Mouse (Mus musculus) G1E-ER4 (cell line): Measurements from ENCODE around the gene 4930507D05Rik. TPM values are rescaled to one million over a fixed set of nuclear protein-coding genes. Genes with fewer than 3 reads are reported as not detected.

Source experiments
- GATA1 ChIP-seq: IDR thresholded peaks from one replicate; pipeline ENCODE4 v1.8.0; 2012; ENCODE audit warnings: low read length, inconsistent platforms
- polyA plus RNA-seq: library from polyadenylated mRNA; stranded (reverse); fragments of >175 nt; gene quantifications from 2 replicates; pipeline ENCODE4 v1.2.3, GENCODE M21; 2012

4930507D05Rik gene
- polyA plus RNA-seq: 0.05 and 0.12 TPM in 2 replicates

DNA sequence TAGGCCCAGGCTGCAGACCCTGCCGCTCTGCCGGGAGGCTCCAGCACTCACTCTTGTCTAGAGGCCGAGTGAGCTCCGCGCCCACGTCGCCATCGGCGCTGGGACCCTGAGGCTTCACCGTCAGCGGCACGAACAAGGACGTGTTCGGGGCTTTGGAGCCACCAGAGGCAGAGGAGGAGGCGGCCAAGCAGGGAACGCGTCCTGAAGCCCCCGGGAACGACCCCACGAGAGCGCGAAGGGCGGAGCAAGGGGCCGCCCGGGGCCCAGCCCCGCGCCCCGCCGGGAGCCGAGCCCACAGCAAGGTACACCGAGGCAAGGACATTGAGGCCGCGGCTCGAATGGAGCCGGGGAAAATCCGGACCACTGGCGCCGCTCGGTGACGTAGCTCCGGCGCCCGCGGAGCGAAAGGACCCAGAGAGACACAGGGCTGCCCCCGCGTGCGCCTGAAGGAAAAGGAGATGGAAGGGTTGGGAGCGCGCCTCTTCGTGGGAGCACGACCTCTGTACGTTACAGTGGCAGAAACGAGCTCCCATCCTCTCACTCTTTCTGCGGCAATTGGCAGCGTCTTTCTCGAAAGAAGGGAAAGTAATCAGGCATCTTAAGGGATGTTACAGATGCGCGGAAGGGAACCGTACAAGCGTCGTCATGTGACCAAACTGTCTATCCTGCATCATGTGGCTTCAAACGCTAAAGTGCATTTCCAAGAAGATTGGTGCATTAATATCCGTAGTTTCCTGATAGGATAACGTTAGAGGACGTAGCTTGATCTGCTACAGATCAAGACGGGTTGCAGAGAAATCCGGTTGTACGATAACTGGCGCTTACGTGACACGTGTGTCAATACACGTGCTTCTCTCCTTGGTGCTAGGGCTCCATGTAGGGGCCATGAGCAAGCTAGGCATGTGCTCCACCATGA lies at the start of gene 4930507D05Rik, which contains the start of gene Supv3l1:
4930507D05Rik (plus strand) TSS at position 126 of the 916 bp plus-strand sequence.
Supv3l1 (minus strand) TSS at position 375 of the 916 bp plus-strand sequence.
- TF ChIP-seq GATA1: peak; percentile 7

DNA sequence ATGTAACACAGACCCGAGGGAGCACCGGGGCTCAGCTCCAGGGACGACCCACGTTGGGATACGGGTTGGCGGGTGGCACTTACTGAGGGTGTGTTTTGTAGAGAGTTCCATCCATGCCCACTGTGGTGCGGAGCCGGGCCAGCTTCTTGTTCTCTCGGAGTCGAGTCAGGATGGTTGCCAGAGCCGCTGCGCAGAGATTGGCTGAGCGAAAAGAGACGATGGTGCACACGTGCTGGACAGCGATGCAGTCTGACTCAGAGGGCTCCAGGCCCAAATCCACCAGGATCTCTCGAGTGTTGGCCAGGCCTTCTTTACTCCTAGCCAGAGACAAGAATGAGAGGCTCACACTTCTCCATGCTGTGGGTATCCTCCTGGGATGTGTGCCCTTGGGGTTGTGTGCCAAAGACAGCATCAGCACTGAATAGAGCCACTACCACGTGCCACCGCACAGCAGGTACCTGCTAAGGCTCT lies 47.6 kb upstream of the 4930507D05Rik start:
- no peak for TF ChIP-seq GATA1

DNA sequence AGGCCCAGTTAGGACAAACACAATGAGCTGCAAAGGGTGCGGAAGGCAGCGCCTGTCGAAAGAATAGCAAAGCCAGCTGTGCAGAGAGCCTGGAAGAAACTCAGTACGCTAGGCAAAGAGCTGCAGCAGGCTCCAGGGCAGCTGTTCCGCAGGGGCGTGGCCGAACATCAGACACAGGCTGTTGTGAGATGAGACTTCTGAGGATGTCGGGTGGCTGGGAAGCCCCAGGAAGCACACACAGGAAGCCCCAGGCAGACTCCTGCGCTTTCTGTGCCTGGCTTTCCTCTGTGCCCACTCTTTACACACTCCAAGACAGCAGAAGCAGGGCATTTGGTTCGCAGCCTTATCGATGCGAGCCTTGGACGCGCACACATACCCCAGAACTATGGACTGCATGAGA lies 44.4 kb upstream of the 4930507D05Rik start:
- no peak for TF ChIP-seq GATA1

DNA sequence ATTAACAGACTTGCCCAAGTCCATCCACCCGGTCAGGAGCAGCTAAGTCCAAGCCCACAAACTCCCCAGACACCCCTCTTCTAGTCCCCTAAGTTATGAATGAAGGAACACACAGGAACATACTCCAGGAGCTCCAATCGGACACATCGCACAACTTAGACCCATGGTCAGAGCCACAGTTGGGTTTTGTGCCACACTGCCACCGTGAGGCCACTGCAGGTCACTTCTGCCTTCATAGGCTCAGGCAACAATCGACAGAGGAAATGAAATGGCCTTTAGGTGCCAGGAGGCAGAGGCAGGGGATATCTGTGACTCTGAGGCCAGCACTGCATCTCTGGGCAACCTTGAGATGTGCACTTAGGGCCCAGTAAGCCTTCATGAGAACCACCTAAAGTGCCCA lies 38.3 kb upstream of the 4930507D05Rik start:
- TF ChIP-seq GATA1: no peak

DNA sequence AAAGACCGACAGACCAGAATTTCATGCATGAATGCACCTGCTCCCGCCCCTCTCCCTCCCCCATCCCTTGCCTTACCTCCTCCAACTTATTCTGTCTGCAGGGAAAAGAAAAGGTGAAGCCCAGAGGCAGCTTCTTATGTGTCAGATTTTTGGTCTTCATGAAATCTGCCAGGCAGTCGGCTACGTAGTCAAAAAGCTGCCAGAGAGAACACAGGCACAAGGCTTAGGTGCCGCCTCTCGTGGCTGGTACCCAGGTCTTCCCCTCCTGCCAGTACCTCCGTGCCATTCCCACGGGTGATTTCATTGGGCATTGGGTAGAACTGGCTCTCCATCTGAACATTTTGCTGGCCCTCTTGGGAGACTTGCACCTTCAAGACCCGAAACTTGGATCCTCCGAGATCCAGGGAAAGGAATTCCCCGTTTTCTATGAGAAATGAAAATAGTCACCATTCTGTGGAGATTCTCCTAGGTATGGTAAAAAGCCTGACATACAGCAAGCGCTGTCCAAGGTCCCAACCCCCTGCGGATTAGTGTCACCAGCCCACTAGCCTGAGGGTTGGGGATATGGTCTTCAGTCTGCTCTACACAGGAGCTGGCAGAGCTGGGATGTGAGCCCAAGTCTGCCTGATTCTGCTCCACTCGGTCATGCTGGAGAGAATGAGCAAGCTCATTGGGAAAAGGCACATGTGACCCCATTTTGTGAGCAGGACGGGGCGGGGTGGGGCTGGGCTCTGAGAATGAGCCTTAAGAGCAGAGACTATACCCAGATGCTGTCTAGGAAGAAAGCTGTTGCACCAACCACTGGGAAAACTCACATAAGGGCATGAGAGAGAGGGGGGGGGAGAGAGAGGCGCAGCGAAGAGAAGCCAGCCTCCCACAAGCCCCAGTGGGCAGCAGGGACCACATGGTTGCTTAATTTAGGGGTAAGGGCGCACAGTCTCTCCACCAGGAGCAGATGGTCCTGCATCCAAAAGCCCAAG lies 37.6 kb upstream of the 4930507D05Rik start:
- TF ChIP-seq GATA1: no peak

DNA sequence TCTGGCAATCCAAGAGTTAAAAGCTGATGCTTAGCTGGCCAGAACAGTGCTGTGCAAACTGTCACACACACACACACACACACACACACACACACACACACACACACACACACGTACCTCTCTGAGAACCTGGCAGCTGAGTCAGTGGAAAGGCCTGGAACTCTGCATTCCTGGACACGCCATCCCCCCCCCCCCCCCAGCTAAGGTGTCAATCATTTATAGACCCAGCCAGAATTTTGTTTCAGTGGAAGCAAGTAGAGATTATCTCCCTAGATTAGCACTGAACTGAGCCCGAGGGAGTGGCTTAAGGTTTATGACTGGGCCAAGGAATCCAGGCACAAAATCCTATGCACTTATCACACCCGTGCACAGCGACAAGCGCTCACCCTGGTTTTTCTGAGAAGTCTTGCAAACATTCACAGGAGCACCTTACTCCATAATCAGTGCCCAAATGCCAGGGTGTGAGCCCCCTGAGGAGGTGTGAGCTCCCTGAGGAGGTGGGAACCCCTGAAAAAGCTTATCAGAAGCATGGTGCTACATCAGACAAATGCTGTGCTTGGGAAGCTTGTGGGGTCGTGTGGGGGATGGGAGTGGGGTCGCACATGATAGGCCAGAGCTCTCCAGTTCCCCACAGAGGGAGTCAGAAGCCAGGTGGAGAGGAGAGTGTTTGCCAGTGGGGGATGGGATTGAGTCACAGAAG lies 36.2 kb upstream of the 4930507D05Rik start:
- TF ChIP-seq GATA1: peak; percentile 27

DNA sequence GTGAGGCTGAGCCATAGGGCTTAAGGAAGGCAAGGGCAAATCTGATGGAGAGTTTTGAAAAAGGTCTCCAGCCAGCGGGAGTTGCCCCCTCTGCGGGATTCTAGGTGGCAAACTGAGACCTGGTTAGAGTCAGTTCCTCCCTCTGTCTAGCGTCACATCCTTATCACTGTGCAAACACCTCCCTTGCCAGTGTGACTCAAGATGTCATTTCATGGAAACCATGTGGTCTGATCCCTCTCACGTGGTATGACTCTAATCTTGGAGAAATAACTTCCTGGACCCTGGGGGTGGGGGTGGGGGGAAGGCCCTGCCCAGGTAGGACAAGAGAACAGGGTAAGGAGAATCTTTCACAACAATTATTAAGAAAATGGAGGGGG lies 35.7 kb upstream of the 4930507D05Rik start:
- TF ChIP-seq GATA1: no peak

DNA sequence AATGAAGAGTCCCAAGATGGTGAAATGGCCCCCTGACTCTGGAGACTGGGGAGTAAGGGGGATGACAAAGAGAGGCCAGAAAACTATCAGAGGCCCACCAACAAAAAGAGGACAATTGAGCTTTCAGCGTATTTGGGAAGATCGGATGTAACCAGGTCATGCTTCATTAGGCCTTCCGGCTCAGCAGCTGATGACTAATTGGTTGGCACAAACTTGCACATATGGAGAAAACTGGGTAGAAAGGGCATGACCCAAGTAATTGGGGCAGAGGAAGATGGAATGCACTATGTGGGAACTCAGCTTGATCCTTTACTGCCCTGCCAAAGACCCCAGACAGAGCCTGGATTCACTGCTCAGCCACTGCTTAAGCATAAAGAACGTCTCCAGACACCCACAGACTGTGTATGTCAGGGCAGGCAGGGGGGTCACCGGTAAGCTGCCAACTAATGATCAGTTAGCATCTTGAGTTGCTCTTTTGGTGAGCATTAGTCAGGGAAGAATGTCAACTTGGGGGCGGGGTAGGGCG lies 30.4 kb upstream of the 4930507D05Rik start:
- TF ChIP-seq GATA1: no peak

DNA sequence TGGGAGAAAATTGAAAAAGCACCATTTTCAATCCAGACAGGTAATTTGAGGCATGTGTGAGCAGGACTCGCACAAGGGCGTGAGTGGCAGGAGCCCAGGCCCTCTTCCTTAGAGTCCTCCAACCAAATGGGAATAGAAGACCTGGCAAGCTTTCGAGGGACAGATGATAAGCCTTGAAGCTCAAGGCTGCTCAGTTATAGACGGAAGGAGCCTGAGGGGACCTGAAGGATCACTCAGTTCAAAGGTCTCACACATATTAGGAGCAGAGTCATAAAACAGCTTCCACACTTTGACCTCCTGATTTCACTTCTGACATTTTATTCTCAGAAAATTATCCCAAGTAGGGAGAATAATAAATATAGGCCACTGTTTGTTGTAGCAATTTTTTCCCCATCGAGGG lies 29.9 kb upstream of the 4930507D05Rik start:
- TF ChIP-seq GATA1: no peak

DNA sequence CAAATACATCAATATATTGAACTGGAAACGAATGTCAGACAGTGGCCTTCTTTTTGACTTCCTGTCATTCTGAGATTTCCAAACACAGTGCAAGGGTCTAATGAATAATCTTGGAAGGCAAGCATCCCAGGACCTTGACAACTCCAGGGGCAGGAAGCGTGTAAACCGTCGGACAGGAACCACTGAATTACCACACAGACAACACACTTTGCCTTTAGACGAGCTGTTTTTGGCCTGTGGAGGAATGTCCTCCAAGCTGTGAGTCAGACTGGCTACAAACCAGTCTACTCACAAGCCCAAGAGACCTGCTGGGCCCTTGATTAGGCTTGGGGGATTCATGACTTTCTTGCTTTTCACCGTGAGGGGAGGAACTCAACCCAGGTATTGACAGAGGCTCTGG lies 28.9 kb upstream of the 4930507D05Rik start:
- no peak for TF ChIP-seq GATA1

DNA sequence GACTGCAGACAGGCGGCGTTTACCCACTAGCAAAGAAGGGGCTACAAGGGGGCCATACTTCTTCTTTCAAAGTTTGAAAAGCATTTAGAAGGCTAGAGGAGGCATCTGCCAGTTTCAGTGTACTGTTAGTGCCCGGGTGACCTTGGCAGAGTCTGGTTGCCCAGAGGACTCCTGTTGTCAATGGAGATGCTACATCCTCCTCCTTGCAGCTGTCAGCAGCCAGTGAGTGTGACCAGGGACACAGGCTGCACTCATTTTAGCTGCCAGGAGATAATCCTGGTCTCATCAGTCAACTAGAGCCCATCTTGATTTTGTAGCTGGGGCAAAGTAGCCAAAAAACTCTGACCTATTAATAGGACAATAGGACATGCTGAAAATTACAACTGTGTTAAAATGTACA lies 28.2 kb upstream of the 4930507D05Rik start:
- no peak for TF ChIP-seq GATA1

DNA sequence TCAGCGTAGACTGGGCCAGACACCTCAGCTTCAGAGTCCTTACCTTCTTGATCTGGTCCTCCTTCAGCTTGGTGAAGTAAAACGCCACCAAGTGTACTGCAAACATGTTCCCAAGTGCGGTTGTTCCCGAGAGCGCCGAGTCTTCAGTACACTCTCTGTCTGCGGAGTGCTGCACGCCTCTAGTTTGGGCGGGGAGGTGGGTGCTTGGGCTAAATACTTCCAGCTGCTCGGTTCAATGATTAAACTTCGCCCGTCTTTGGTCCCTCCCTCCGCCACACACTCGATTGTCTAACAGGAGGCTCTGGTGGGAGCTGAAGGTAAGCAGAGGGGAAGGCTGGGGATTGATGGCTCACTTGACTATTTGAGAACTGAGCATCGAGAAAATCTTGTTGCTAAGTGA lies 27.0 kb upstream of the 4930507D05Rik start, which contains the start of gene Hkdc1:
Hkdc1 (minus strand) TSS at position 237 of the 400 bp plus-strand sequence.
- TF ChIP-seq GATA1: no peak

DNA sequence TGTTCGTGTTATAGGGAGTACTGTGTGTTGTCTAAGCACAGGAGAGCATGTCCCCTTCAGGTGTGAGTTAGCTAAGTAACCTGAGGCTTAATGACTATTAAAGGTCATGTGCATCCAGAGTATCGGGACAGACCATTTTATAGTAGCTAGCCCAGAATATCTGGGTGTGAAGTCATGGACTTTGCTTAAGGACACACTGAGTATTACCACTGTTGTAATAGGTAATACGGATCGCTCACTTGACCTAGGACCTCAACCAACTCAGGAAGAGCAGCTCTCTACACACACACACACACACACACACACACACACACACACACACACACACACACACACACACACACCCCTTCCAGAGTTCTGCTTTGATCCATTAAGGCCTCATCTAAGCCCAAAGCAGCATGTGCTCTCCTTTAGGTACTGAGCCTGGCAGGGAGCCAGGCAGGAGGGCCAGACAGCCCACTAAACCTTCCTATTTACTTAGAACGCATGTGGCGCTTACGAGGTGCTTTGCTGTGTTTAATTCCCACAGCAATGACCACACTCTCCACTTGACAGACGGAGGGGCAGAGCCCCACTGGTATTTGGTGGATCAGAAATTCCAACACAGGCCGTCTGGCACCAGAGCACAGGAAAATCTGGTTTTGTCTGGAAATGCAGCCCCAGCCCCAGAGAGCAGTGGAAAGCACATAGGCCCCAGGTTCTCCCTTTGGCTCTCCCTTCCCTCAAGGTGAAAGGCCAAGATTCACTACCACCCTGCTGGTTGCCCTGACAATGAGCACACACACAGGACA lies 24.0 kb upstream of the 4930507D05Rik start:
- TF ChIP-seq GATA1: no peak

DNA sequence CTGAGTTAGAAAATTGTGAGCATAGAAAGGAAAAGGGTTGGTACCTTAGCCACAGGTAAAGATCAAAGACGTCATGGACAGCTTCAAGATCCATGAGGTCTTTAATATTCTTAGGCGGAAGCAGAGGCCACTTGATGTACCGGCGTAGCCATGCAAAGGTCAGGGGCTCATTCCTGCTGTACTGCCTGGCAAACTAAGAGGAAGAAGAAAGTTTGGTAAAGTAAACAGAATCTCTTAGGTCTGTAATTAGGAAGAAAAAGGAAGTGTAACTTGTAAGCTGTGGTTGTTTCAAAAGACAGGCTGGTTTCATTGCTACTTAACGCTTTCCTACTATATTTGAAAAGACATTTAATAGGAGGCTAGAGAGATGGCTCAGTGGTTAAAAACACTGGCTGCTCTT lies 18.9 kb upstream of the 4930507D05Rik start:
- no peak for TF ChIP-seq GATA1
